Mouse (Mus musculus) kidney, adult 2 months (tissue): ENCODE results near the gene Zbtb37.

Experiments
- CTCF ChIP-seq: fragments of 200-500 bp; conservative IDR thresholded peaks from 2 replicates; pipeline ENCODE4 v1.5.1; 2011; ENCODE audit warnings: low read depth, mild to moderate bottlenecking, control low read depth, low read length, moderate library complexity, mixed read lengths; ENCODE audit not compliant: insufficient read depth, insufficient read length
- POLR2A ChIP-seq: fragments of 200-500 bp; IDR thresholded peaks from one replicate; pipeline ENCODE4 v1.6.1; 2011; ENCODE audit warnings: low read depth, low read length, control low read depth

DNA sequence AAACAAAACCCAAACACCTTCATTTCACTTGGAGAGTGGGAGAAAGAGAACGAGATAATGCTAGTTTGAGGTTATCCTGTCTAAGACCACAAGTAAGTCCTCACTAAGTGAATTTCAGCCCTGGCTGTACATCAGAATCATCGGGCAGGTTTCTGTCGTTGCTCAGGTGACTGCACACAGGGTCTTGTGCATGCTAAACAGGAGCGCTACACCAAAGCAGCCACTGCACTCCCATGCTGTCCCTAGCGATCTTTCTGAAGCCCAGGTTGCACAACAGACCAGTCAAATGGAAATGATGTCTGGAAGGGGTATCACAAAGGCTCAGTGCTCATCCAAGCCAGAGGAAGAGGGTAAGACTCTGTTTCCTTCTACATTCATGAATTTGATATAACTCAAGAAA is 28.2 kb downstream of the Zbtb37 start:
- TF ChIP-seq POLR2A (no peak), CTCF (no peak)
